Mouse (Mus musculus) heart, embryonic 16.5 days (tissue): ENCODE results near the gene Rheb. TPM values are rescaled to one million over a fixed set of nuclear protein-coding genes. Genes with fewer than 3 reads are reported as not detected.

Source experiments
- ATAC-seq: fragments of 200-750 bp; cut with Nextera tagmentation; replicated peaks from 2 replicates; pipeline ENCODE4 v1.8.0; 2017; ENCODE audit warnings: moderate number of reproducible peaks; ENCODE audit not compliant: insufficient read depth, low FRiP score; ENCODE audit errors: extremely low read depth
- H3K27ac ChIP-seq: fragments of 300-500 bp; sonication (generic); 2 replicates; pipeline ENCODE4 v1.5.1; 2014; ENCODE audit warnings: mild to moderate bottlenecking, low read length, control low read depth, moderate library complexity
- H3K27me3 ChIP-seq: fragments of 300-500 bp; sonication (generic); 2 replicates; pipeline ENCODE4 v1.6.1; 2014; ENCODE audit warnings: low read length, mixed read lengths; ENCODE audit not compliant: control insufficient read depth, insufficient read depth
- H3K36me3 ChIP-seq: fragments of 300-500 bp; sonication (generic); 2 replicates; pipeline ENCODE4 v1.6.1; 2014; ENCODE audit not compliant: control insufficient read depth, insufficient read depth
- H3K4me1 ChIP-seq: fragments of 300-500 bp; sonication (generic); 2 replicates; pipeline ENCODE4 v1.6.1; 2014; ENCODE audit warnings: low read length, mixed read lengths; ENCODE audit not compliant: control insufficient read depth, insufficient read depth
- H3K4me2 ChIP-seq: fragments of 300-500 bp; sonication (generic); 2 replicates; pipeline ENCODE4 v1.6.1; 2014; ENCODE audit warnings: low read depth, mild to moderate bottlenecking, control low read depth, low read length
- H3K4me3 ChIP-seq: fragments of 300-500 bp; sonication (generic); 2 replicates; pipeline ENCODE4 v1.5.1; 2014; ENCODE audit warnings: mild to moderate bottlenecking, control low read depth, low read length
- H3K9ac ChIP-seq: fragments of 300-500 bp; sonication (generic); 2 replicates; pipeline ENCODE4 v1.6.1; 2014; ENCODE audit warnings: low read length, control low read depth
- H3K9me3 ChIP-seq: fragments of 300-500 bp; sonication (generic); replicated peaks from 2 replicates; pipeline ENCODE4 v1.6.1; 2016; ENCODE audit warnings: low read length; ENCODE audit not compliant: control insufficient read depth
- WGBS: fragments of 180-500 bp; shearing (Covaris S2); extraction: QIAGEN DNeasy Blood & Tissue Kit; methylation state at CpG from one replicate; pipeline ENCODE4 v1.1.7; 2014; 5-methylcytosine and 5-hydroxymethylcytosine counted together
- polyA plus RNA-seq: library from polyadenylated mRNA; unstranded; fragments of >200 nt; fragmentation: Nextera tagmentation; extraction: Ambion mirVana; gene quantifications from 2 replicates; pipeline ENCODE4 v1.2.1, GENCODE M21; 2015

The Rheb gene
- polyA plus RNA-seq, result 242 and 283 TPM in 2 replicates

- Histone ChIP-seq H3K9ac (peak within 1 kb of the TSS; percentile 99), H3K27me3 (no peaks in the 10 kb centered on the region), H3K9me3 (no peaks in the 10 kb centered on the region), H3K4me2 (peak within 1 kb of the TSS; percentile 86), H3K4me1 (peaks cover 39% of the 10 kb centered on the region), H3K27ac (peak within 1 kb of the TSS; percentile 100), H3K4me3 (peak within 1 kb of the TSS; percentile 99), H3K36me3 (no peaks in the 10 kb centered on the region)
- under 1% methylated on average over 92 of the region's 92 CpGs for WGBS
- ATAC-seq, result peak; percentile 96
These were observed at the start of gene Rheb for GRCm38 (mm10) chr5:24842274-24843102. TSS of gene Rheb (minus strand) at chr5:24842624.

GRCm38 (mm10) chr5:24889860-24890259, 47.4 kb upstream of the Rheb start:
- Histone ChIP-seq H3K4me1 (peaks cover 32% of the 10 kb centered on the region), H3K9me3 (no peaks in the 10 kb centered on the region), H3K4me3 (peak overlapping the region; percentile 1; the same call in 1 of the 2 replicates), H3K27ac (peak overlapping the region; percentile 72), H3K9ac (peak overlapping the region; percentile 60), H3K4me2 (peak overlapping the region; percentile 42), H3K36me3 (peaks cover 28% of the 10 kb centered on the region), H3K27me3 (no peaks in the 10 kb centered on the region)
- whole genome bisulfite sequencing, result 27% methylated on average over 9 of the region's 9 CpGs
- peak; percentile 78 for ATAC-seq

- H3K4me1 ChIP-seq, result peaks cover 27% of the 10 kb centered on the region
- no peaks in the 10 kb centered on the region for H3K9me3 ChIP-seq
- 59% methylated on average over 11 of the region's 11 CpGs for WGBS
- H3K4me2 ChIP-seq, result peak overlapping the region; percentile 42; the same call in 1 of the 2 replicates
- peaks cover 31% of the 10 kb centered on the region for H3K36me3 ChIP-seq
- H3K4me3 ChIP-seq, result no peak overlapping the region
- no peak for ATAC-seq
- peak overlapping the region; percentile 72 for H3K27ac ChIP-seq
- H3K9ac ChIP-seq, result peak overlapping the region; percentile 60
- H3K27me3 ChIP-seq, result no peaks in the 10 kb centered on the region
These were observed 46.6 kb upstream of the Rheb start for GRCm38 (mm10) chr5:24888874-24889591.

GRCm38 (mm10) chr5:24887271-24887670, 44.8 kb upstream of the Rheb start:
- 70% methylated on average over 8 of the region's 8 CpGs for WGBS
- Histone ChIP-seq H3K27me3 (no peaks in the 10 kb centered on the region), H3K27ac (no peak overlapping the region), H3K9me3 (no peaks in the 10 kb centered on the region), H3K36me3 (peaks cover 35% of the 10 kb centered on the region), H3K4me1 (peaks cover 20% of the 10 kb centered on the region), H3K4me3 (no peak overlapping the region), H3K9ac (no peak overlapping the region), H3K4me2 (no peak overlapping the region)
- ATAC-seq, result no peak

- H3K27me3 ChIP-seq, result no peaks in the 10 kb centered on the region
- H3K4me3 ChIP-seq, result no peak overlapping the region
- no peak overlapping the region for H3K4me2 ChIP-seq
- peak overlapping the region; percentile 13 for H3K27ac ChIP-seq
- H3K9me3 ChIP-seq, result no peaks in the 10 kb centered on the region
- peaks cover 7% of the 10 kb centered on the region; the same call in 1 of the 2 replicates for H3K4me1 ChIP-seq
- H3K36me3 ChIP-seq, result peaks cover 28% of the 10 kb centered on the region
- no peak for ATAC-seq
- WGBS, result 44% methylated on average over 4 of the region's 4 CpGs
- no peak overlapping the region for H3K9ac ChIP-seq
These were observed 36.3 kb upstream of the Rheb start for GRCm38 (mm10) chr5:24878713-24879112.

- Histone ChIP-seq H3K4me2 (no peak overlapping the region), H3K36me3 (peaks cover 32% of the 10 kb centered on the region), H3K4me1 (peaks cover 7% of the 10 kb centered on the region; the same call in 1 of the 2 replicates), H3K4me3 (no peak overlapping the region), H3K27ac (peak overlapping the region; percentile 13), H3K9ac (no peak overlapping the region), H3K27me3 (no peaks in the 10 kb centered on the region), H3K9me3 (no peaks in the 10 kb centered on the region)
- ATAC-seq, result no peak
- 54% methylated on average over 11 of the region's 11 CpGs for WGBS
These were observed 35.6 kb upstream of the Rheb start for GRCm38 (mm10) chr5:24877836-24878624.

- H3K9me3 ChIP-seq, result no peaks in the 10 kb centered on the region
- no peak overlapping the region for H3K9ac ChIP-seq
- no peak overlapping the region for H3K27ac ChIP-seq
- no peak overlapping the region for H3K4me3 ChIP-seq
- no peaks in the 10 kb centered on the region for H3K27me3 ChIP-seq
- no peak overlapping the region for H3K4me2 ChIP-seq
- H3K36me3 ChIP-seq, result peaks cover 30% of the 10 kb centered on the region
- peaks cover 7% of the 10 kb centered on the region; the same call in 1 of the 2 replicates for H3K4me1 ChIP-seq
- no peak for ATAC-seq
- 84% methylated on average over 9 of the region's 9 CpGs for WGBS
These were observed 34.2 kb upstream of the Rheb start for GRCm38 (mm10) chr5:24876653-24877052.

GRCm38 (mm10) chr5:24874111-24874510, 31.7 kb upstream of the Rheb start:
- ATAC-seq, result no peak
- H3K27me3 ChIP-seq, result no peaks in the 10 kb centered on the region
- no peak overlapping the region for H3K27ac ChIP-seq
- WGBS, result 81% methylated on average over 4 of the region's 4 CpGs
- peaks cover 7% of the 10 kb centered on the region; the same call in 1 of the 2 replicates for H3K4me1 ChIP-seq
- no peak overlapping the region for H3K4me3 ChIP-seq
- no peak overlapping the region for H3K4me2 ChIP-seq
- H3K36me3 ChIP-seq, result peaks cover 17% of the 10 kb centered on the region
- H3K9ac ChIP-seq, result no peak overlapping the region
- no peaks in the 10 kb centered on the region for H3K9me3 ChIP-seq
